Mouse (Mus musculus): ENCODE measurements around the gene Pcnx2.

Pcnx2 gene

DNA sequence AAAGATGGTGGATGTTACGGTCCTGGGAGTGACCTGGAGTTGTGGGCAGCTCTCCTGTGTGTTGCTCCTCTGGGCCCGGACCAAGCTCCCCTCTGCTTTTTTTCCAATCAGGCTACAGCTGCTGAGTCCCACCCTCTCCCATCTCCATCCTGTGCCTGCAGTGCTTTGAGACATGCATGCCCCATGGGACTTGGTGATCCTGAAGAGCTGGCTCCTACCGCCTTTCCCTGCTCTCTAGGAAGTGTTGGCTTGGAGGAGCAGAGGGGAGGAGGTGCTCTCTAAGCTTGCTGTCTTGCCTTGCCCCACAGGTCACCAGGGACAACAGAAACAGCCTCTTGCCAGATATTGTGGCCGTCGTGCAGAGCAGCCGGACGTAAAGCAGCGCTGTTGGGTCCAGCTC, 150.7 kb downstream of the Pcnx2 start:
- no peak for DNase-seq

DNA sequence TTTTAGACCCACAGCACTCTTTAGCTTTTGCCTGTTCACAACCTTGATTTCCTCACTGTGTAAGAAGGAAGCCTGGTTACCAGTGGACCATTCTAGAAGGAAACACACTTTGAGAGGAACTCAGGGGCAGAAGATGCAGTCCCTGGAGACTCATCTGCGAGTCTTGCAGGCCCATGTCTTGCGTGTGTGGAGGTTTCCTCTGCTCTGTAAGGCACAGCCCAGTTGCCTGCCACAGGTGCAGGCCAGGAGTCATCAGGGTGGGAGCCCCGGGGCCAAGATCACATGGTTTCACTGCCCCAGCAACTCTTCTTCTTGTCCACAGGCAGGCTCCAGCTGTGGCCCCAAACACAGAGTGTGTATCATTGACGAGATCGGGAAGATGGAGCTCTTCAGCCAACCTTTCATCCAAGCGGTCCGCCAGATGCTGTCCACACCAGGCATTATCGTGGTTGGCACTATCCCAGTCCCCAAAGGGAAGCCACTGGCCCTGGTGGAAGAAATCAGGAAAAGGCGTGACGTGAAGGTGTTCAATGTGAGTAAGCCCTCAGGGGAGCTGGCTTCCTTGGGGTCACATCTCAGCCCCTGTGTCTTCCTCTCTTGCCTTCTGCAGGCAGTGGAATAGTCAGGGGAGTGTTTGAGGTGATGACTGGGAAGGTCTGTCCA, 153.1 kb downstream of the Pcnx2 start:
- no peak for DNase-seq

DNA sequence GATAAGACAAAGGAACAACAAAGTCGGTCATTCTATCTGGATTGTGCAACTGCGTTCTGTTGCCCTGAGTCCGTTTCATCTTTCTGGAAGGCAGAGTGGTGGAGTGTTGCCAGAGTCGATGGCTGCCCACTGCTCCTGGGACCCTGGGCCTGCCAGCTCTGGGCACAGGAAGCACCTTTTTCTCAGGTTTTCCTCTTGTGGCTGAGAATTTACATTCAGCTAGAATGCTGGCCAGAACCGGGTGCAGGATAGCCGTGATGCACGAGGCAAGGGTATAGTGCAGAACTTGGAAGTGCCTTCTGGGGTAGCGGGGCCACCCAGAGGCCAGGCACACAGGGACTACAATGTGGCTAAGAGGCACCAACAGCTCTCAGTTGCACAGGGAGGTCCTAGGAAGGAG, 155.7 kb downstream of the Pcnx2 start:
- DNase-seq: no peak

DNA sequence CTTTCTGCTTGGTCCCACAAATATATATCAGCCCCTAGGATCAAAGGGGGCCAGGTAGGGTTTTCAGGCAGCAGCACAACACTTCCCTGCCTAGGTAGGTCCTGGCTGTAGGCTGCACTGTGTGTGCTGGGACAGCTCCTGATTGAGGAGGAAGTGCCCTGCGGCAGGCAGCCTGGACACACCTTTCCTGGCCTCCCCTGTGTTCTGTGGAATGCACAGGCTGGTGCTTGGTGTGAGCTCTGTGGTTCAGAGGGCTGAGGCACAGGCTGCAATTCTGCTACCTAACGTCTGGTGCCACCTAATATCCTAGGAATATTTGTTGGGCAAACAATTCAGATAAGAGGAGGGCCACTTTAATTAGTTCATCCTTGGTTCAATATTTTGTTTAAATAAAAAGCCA, 156.3 kb downstream of the Pcnx2 start:
- DNase-seq: no peak

DNA sequence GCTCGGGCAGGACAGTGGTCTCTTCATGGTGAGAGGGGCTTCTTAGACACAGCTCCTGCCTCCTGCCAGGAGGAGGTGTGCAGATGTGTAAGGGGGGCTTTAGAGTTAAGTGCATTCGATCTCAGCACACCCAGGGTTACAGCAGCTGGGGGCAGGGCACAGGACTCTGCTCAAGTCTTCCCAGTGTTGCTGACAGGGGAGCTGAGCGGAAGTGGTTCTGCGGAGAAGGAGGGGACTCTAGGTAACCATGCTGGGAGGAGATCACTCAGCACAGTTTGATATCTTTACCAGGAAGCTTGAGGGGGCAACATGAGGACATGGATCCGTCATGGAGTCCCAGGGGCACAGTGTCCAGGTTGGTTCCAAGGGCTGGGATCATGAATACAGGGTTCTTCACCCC, 156.7 kb downstream of the Pcnx2 start:
- no peak for DNase-seq

DNA sequence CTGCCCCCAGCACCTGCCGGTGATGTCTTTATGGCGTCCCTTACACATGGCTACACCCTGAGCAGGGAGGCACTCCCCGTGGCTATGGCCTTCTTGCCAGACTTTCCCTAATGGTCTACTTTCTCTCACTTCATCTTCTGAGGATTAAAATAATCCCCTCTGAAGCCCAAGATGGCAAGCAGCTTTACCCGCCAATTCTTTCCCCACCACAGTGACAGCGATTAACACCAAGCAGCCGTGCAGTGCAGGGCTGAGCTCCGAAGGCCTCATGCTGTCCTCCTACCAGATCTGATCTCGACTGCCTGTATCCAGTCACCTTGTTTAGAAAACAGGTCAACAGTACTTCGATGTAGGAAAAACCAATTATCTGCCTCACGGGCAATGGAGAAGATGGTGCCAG, 157.5 kb downstream of the Pcnx2 start:
- DNase-seq: no peak

DNA sequence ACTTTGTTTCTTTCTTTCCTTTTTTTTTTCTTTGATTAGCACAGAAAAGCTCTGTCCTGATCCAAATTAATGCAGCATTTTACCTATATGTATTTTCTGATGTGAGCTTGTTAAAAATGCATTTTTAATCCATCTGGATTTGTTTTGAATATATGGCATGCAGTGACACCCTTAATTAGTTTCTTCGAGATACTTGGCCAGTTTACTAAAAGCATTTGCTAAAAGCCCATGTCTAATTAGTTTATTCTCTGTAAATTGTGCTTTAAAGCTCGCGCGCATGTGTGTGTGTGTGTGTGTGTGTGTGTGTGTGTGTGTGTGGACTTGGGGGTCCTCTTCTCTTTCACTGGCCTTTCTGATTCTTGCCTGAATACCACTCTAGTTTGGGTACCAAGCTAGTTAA, 159.2 kb downstream of the Pcnx2 start:
- DNase-seq: no peak

DNA sequence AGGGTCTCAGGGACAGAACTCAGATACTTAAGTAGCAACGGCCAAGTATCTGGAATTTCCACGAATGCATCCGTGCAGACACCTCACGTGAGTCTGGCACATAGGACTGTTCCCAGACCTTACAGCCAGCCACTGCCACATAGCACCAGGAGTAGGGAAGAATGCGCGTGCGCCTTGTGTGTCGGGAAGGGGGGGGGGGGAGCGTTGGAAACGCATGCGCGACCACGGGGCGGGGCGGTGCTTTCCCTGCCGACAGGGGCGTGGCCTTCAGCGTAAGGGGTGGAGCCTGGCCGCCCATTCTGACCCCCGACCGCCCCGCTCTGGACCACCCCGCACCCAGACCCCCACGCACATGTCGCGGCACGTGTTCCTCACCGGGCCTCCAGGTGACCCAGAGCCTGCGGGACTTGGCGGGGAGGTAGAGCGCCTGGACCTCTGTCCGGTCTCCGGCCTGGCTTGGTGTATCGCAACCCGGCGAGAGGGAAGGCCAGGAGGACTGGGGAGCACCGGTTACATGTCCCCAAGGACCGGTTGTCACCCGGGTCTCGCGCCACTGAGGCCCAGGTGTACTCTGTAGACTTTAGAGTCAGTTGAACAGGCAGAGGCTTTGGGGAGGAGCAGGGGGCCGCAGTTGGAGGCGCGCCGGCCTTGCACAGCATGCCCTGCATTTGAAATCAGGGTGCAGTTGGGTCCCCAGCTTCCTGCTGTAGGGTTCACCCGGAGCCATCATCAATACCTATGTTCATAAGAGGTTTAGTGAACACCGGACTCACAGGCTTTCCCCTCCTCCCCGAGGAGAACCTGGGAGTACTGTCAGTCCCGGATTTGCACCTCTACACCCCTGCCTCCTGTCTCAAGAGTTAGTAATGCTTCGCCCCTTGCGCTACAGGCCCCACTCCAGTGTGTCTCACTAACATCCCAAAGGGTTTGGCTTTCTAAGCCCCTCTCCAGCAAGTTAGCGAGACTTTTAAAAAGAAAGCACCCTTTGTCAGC, 163.9 kb downstream of the Pcnx2 start:
- peak; percentile 86 for DNase-seq

DNA sequence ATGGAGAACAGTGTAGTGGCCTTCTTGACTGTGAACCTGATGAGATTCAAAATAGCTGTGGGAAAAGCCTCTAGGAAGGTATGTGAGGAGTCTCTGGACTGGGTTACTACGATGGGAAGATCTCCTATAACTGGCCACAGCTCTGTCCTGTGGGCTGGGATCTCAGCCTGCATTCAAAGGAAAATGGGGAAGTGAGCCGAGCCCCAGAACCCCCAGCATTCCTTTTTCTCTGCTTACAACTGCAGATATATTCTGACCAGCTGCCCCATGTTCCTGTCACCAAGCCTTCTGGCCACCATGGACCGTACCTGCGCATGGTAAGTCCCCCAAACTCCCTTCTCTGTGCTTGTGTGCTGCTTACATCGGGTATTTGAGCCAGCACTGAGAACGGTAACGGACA, 168.4 kb downstream of the Pcnx2 start, which contains the start of gene Ntpcr:
TSS of gene Ntpcr (plus strand) at position 218 of the 400 bp plus-strand sequence.
- no peak for DNase-seq

DNA sequence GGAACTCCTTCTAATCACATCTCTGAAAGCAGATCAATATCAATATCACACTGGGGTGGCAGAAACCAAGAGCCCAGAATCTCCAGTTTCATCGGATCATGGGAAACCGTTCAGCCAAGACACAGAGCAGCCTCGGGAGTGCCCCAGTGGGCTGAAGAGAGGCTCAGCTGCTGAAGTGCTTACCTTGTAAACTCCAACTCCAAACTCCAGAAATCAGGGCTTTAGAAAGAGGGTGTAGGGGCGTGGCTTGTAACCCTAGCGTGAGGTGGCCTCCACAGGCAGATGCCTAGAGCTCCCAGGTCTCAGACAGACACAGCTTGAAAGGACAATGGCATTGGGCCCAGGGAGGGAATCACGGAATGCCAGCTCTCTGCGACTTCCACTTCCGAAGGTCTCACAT, 170.3 kb downstream of the Pcnx2 start:
- no peak for DNase-seq

DNA sequence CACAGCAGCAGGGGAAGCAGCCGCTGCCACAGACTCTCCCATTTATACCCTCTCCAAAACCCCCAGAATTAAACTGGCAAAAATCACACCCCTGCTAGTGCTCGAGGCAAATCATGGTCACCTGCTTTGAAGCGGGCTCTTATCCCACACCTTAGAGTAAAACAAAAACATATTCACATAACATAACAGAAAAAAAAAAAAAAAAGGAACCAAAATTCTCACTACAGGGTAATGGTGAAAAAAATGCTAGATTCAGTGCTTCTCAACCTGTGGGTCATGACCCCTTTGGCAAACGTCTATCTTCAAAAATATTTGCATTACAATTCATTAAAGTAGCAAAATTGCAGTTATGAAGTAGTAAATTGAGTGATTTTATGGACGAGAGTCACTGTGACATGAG, 171.1 kb downstream of the Pcnx2 start:
- DNase-seq: no peak

DNA sequence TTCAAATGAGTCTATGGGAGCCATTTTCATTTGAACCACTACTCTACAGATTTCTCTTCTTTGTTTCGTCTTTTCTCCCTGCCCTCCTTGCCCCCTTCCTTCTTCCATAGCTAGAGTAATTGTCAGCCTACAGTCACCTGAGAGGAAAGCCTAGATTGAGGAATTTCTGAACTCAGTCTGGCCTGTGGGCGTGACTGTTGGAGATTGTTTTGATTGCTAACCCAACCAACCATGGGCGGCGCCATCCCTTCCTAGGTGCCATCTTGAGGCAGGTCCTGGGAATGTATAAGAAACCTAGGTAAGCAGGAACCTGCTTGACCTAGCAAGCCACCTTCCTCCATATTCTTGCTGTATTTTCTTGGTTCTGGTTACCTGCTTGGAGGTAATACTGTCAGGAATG, 172.0 kb downstream of the Pcnx2 start:
- DNase-seq: no peak

DNA sequence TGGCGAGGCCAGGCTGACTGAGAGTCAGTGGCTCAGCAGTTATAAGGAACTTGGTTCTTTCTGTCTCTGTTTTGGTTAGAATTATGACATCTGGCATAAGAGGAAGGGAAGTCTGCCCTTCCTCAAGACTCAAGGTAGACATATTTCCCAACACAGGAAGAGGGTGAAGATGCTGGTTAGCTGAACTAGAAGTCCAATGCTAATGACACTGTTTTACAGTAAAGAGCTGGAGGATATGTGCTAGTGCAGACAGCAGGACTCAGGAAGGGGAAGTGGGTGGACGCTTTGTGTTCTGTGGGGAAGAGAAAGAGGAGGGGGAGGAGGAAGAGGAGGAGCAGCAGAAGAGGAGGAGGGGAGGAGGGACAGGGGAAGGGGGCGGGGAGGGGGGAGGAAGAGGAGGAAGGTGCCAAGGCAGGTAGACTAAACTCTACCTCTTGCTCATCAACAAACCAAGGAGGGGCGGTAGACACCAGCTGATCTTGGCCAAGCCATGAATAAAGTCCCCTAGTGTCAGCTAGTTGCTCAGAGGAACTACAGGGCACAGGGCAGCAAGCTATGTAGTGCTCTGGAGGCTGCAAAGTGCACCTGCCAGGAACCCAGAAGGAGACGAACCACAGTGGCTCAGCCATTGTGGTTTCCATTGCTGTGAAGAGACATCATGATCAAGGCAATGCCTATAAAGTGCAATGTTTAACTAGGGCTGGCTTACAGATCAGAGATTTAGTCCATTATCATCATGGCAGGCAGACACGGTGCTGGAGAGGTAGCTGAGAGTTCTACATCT, 172.9 kb downstream of the Pcnx2 start:
- no peak for DNase-seq

DNA sequence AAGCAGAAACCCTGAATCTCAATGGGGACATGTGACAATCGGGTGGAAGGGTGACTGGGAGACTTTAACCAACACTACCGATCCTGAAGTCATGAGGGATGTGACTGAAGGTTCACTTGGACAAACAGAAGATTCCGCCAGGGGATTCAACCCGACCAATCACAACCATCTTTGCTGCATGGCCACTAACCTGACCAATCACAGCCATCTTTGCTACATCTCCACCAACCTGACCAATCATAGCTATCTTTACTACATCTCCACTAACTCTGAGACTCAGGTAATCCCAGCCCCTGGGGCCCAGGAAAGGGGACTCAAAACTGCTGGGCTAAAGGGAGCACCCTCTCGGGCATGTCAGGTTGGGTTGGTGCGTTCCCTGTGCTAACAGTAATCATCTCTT, 174.7 kb downstream of the Pcnx2 start:
- DNase-seq: no peak

DNA sequence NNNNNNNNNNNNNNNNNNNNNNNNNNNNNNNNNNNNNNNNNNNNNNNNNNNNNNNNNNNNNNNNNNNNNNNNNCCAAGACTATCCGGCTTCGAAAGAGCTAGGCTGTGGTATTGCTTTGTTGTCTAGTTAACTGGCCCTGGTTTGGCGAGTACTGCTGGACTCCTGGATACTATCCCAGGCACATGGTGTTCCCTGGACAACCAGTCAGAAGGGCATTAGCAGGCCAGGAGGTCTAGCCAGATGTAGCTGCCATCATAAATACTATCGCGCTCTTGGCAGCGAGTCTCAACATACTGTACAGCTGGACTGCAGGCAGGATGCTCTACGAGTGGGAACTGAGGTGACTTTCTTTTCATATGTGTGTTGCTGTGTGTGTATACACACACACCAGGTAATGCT, 175.4 kb downstream of the Pcnx2 start:
- DNase-seq: no peak

DNA sequence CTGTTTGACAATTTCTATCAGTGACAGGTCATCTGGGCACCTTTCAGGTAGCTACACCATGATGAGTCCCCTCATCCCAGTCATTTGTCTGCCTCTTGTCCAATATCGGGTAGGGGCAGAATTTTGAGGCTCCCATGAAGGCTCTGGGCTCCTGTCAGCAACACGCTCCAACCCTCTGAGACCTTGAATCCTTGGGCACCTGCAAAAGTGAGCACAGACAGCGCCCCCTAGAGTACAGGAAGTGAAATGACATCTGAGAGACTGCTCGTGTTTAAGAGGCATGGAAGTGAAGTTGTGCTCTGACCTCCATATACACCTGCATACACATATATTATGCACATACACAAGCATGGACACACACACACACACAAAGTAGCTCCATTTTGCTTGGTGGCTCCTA, 179.2 kb downstream of the Pcnx2 start:
- DNase-seq: no peak

DNA sequence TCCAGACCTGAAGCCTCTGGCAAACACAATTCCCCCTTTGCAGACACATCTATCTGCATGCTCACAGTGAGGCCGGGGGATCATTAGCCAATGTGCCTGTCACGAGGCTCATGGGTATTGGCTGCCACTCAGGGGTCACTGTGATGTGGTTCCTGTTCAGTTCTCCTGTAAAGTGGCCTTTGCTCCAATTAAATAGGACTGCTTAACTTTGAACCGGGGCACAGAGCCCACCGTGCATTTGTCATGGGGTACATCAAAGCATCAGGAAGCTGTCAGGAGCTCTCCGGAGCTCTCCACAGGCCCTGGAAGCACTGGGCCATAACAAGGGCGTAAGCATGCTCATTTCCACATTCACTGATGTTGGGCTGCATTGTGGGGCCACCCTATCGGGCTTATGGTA, 181.5 kb downstream of the Pcnx2 start:
- DNase-seq: no peak

DNA sequence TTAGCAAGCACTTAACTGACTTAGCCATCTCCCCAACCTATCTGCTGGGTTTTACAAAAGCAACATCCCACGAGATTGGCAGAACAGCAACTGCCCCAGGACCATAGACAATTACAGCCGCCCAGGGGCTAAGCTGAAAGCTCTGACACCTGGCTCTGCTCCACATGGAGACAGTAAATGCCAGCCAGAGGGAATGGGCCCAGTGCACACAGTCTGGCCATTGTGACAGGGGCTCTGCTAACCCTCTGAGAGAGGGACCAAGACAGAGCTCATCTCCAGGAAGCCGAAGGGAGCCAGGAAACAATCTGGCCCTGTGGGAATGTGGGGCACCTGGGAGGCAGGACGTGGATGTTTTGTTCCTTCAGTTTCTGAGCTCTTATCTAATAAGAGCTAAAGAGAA, 181.9 kb downstream of the Pcnx2 start:
- no peak for DNase-seq

DNA sequence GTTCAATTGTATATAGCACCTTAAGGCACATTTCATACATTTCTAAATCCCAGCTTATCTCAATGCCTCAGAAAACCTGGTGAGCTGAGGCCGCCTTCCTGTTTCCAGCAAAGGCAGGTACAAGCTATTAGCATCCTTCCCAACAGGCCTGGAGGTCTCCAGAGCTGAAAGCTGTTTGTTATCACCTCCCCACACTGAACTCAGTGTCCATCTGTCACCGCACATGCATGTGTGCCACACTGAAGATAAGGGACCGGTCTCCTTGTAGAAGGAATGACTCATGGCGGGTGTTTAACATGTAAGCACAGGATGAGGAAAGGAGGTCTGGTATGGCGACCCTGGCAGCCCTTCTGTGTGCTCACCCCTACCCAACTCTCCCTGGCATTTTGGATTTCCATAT, 186.6 kb downstream of the Pcnx2 start:
- no peak for DNase-seq

DNA sequence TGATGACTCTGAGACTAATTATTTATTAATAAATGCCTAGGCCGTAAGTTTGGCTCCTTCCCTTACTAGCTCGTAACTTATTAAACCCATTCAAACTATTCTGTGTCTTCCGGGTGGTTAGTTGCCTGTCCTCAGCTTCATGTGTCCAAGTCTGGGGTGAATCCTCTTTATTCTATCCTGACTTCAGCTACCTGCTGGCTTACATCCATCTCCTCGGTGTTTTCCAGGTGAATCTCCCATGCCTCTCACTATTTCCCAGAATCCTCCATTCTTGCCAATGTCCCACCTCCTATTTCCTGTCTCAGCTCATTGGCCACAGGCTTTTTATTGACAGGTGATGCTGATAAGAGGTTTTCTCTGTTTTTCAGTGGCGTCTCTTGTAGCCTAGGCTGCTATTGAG, 188.9 kb downstream of the Pcnx2 start:
- no peak for DNase-seq

DNA sequence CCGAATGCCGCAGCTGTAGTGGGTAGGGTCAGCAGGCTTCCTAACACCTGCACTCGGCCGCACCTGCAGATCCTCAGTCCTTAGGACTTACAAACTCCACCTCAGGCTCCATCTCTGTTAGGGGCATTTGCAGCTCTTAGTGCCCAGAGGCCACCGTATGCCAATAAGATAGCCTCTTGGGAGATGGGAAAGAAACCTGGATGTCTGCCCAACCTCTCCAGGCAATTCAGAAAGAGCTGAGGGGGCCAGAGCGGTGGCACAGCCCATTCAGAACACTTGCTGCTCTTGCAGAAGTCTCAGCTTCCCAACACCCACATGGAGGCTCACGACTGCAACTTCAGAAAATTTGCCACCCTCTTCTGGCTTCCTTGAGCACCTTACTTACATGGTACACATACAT, 192.3 kb downstream of the Pcnx2 start:
- DNase-seq: no peak

DNA sequence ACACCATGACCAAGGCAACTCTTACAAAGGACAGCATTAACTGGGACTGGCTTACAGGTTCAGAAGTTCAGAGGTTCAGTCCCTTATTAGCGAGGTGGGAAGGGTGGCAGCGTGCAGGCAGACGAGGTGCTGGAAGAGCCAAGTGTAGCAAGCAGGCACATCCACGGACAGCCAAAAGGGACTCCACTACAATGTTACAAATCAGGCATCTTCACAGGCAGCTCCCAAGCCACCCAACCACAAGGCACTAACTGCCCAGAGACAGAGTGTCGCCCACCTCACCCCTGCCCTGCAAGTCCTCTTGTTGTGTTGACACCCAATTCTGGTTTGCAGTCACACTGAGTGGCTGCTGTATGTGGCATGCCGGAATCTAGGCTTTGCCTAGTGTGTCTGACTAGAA, 193.7 kb downstream of the Pcnx2 start:
- no peak for DNase-seq

DNA sequence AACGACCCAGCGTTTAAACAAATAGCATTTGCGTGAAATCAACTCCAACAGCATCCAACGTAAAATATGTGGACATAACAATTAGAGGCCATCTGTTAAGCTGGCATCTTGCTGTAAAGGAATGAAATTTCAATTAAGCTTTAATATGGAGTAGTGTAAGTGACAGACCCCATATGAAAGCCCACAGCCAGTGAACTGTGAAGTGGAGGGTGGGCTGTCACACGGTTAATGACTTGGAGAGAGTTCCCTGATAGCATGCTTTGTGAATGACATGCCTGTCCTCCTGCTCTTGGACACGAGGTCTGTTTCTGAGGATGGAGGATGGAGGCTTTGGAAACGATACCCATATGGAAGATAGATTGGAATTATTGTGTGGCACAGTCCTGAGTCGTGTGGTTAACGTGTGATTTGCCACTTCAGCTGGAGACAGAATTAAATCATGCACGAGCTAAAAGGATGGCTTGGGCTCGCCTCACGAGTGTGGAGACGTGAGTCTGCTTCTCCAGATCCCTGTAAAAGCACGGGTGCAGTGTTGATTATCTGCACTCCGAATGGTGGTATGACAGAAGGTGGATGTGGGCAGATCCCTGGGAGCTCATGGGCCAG, 195.1 kb downstream of the Pcnx2 start:
- DNase-seq: no peak

All from cerebellum, adult 9-11 months (tissue).